Mouse (Mus musculus): ENCODE measurements at regions not wholly inside any gene's neighbourhood (a gene's known extent, or its start where the extent isn't known, plus 50 kb on each side); places are given as distances from the start of the nearest gene placed in this dataset.

DNA sequence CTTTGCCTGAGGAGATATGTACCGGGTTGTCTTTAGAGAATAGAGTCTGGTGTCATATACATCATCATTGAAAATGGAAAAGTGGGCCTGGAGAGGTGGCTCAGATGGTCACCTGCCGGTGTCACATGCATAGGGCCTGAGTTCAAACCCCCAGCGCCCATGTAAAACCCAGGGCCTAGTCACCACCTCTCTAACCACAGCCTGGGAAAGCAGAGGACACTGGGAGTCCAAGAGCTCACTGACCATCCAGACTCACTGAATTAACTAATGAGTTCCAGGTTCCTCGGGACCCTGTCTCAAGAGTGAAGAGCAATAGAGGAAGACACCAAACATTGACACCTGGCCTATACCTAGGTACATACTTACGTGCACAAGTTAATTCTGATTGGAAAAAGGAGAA lies 132.7 kb upstream of the Cdkn3 start:
- no peaks in the 10 kb centered on the region for H3K4me1 ChIP-seq (ENCODE audit: control insufficient read depth, insufficient read depth, low read length)
- no peaks in the 10 kb centered on the region for H3K27me3 ChIP-seq (ENCODE audit: control insufficient read depth, insufficient read depth, low read length)
- no peak overlapping the region for H3K27ac ChIP-seq (ENCODE audit: low read depth, low read length)
- 95% methylated on average over 5 of the region's 5 CpGs for WGBS
- no peaks in the 10 kb centered on the region for H3K9me3 ChIP-seq (ENCODE audit: control insufficient read depth, low read length)
- no peak overlapping the region for H3K4me2 ChIP-seq (ENCODE audit: low read depth, low read length)
- ATAC-seq (ENCODE audit: low read depth), result no peak
- no peak overlapping the region for H3K9ac ChIP-seq (replicated peaks; ENCODE audit: low read depth, low read length)
- H3K4me3 ChIP-seq (ENCODE audit: low read depth, low read length), result no peak overlapping the region
- no peaks in the 10 kb centered on the region for H3K36me3 ChIP-seq (ENCODE audit: control insufficient read depth, insufficient read depth, low read length)

DNA sequence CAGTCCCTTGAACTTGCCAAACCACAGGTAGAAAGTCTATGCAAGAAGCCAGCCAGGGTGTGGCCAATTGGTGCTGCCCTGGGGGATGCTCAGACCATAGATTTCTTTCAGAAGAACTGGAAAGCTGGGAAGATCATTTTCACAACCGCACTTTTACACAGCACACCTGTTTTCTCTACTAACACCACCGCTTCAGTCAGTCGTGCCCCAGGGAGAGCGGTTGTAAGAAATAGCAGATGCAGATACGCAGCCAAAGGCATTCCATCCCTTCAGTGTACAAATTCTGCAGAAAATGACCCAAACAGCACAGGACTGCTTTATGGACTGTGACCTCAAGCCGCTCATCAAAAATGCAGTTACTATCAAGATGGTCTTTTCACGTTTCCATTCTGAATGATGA lies 134.6 kb upstream of the Cdkn3 start:
- H3K36me3 ChIP-seq (ENCODE audit: control insufficient read depth, insufficient read depth, low read length), result no peaks in the 10 kb centered on the region
- H3K9ac ChIP-seq (replicated peaks; ENCODE audit: low read depth, low read length), result no peak overlapping the region
- no peak overlapping the region for H3K27ac ChIP-seq (ENCODE audit: low read depth, low read length)
- H3K4me2 ChIP-seq (ENCODE audit: low read depth, low read length), result no peak overlapping the region
- H3K9me3 ChIP-seq (ENCODE audit: control insufficient read depth, low read length), result no peaks in the 10 kb centered on the region
- ATAC-seq (ENCODE audit: low read depth), result no peak
- 79% methylated on average over 7 of the region's 7 CpGs for WGBS
- H3K4me1 ChIP-seq (ENCODE audit: control insufficient read depth, insufficient read depth, low read length), result no peaks in the 10 kb centered on the region
- no peak overlapping the region for H3K4me3 ChIP-seq (ENCODE audit: low read depth, low read length)
- no peaks in the 10 kb centered on the region for H3K27me3 ChIP-seq (ENCODE audit: control insufficient read depth, insufficient read depth, low read length)

DNA sequence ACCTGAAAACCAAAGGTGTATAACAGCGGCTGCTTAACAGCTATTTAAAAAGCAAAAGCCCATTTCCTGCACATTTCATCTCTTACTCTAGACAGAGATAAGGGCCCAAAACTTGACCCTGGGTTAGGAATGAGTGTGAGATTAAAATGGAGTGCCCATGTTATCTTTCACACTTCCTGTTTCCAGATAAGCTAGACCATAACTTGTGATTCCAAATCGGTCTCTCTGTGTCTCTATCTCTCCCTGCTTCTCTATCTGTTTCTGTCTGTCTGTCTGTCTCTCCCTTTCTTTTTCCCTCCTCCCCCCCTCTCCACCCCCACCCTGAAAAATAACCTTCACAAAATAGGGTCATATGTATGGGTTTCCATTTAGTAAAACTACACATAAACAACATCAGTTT lies 136.7 kb upstream of the Cdkn3 start:
- Histone ChIP-seq H3K27ac (ENCODE audit: low read depth, low read length) (no peak overlapping the region), H3K4me2 (ENCODE audit: low read depth, low read length) (no peak overlapping the region), H3K27me3 (ENCODE audit: control insufficient read depth, insufficient read depth, low read length) (no peaks in the 10 kb centered on the region), H3K4me1 (ENCODE audit: control insufficient read depth, insufficient read depth, low read length) (no peaks in the 10 kb centered on the region), H3K9me3 (ENCODE audit: control insufficient read depth, low read length) (no peaks in the 10 kb centered on the region), H3K9ac (replicated peaks; ENCODE audit: low read depth, low read length) (no peak overlapping the region), H3K4me3 (ENCODE audit: low read depth, low read length) (no peak overlapping the region), H3K36me3 (ENCODE audit: control insufficient read depth, insufficient read depth, low read length) (no peaks in the 10 kb centered on the region)
- ATAC-seq (ENCODE audit: low read depth), result no peak
- WGBS, result 90% methylated on average over 2 of the region's 2 CpGs

DNA sequence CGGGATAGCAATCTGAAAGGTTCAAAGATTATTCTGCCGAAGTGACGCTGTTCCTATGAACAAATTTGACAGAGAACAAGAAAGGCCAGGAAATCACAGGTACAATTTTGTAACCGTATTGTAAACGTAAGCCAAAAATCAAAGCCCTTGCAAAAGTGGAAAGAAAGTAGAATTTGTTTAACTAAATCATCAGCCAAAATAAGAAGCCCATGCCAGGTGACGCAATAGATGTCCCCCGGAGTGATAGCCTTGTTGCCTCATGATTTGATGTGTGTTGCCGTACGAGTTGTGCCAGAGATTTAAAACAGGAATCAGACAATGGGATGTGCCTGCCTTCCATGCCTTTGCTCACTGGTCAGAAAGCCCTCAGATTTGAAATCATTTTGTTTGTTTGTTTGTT lies 144.3 kb upstream of the Cdkn3 start:
- no peaks in the 10 kb centered on the region for H3K27me3 ChIP-seq (ENCODE audit: control insufficient read depth, insufficient read depth, low read length)
- H3K36me3 ChIP-seq (ENCODE audit: control insufficient read depth, insufficient read depth, low read length), result no peaks in the 10 kb centered on the region
- WGBS, result 91% methylated on average over 9 of the region's 9 CpGs
- H3K4me3 ChIP-seq (ENCODE audit: low read depth, low read length), result no peak overlapping the region
- H3K9ac ChIP-seq (replicated peaks; ENCODE audit: low read depth, low read length), result no peak overlapping the region
- no peak for ATAC-seq (ENCODE audit: low read depth)
- no peaks in the 10 kb centered on the region for H3K9me3 ChIP-seq (ENCODE audit: control insufficient read depth, low read length)
- no peak overlapping the region for H3K27ac ChIP-seq (ENCODE audit: low read depth, low read length)
- H3K4me2 ChIP-seq (ENCODE audit: low read depth, low read length), result no peak overlapping the region
- no peaks in the 10 kb centered on the region for H3K4me1 ChIP-seq (ENCODE audit: control insufficient read depth, insufficient read depth, low read length)

DNA sequence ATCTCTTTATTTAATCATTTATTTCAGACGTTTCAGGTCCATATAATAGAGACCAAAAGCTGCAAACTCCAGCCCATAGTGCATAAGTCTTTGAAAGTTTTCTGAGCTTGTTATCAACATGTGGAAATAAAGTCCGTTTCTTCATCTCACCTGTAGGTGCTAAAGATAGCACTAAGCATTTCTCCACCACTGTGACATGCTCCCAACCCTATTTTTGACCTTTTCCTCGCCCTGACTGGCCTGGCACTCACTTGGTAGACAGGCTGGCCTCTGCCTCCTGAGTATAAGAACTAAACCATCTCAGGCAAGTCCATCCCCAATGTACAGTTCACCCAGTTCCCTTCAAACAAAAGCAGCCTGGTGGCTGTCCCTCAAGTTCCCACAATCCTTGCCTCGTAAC lies 145.4 kb upstream of the Cdkn3 start:
- no peak for ATAC-seq (ENCODE audit: low read depth)
- H3K9ac ChIP-seq (replicated peaks; ENCODE audit: low read depth, low read length), result no peak overlapping the region
- WGBS, result 87% methylated on average over 4 of the region's 4 CpGs
- H3K9me3 ChIP-seq (ENCODE audit: control insufficient read depth, low read length), result no peaks in the 10 kb centered on the region
- H3K27ac ChIP-seq (ENCODE audit: low read depth, low read length), result no peak overlapping the region
- H3K36me3 ChIP-seq (ENCODE audit: control insufficient read depth, insufficient read depth, low read length), result no peaks in the 10 kb centered on the region
- H3K27me3 ChIP-seq (ENCODE audit: control insufficient read depth, insufficient read depth, low read length), result no peaks in the 10 kb centered on the region
- no peak overlapping the region for H3K4me3 ChIP-seq (ENCODE audit: low read depth, low read length)
- H3K4me2 ChIP-seq (ENCODE audit: low read depth, low read length), result no peak overlapping the region
- H3K4me1 ChIP-seq (ENCODE audit: control insufficient read depth, insufficient read depth, low read length), result no peaks in the 10 kb centered on the region

DNA sequence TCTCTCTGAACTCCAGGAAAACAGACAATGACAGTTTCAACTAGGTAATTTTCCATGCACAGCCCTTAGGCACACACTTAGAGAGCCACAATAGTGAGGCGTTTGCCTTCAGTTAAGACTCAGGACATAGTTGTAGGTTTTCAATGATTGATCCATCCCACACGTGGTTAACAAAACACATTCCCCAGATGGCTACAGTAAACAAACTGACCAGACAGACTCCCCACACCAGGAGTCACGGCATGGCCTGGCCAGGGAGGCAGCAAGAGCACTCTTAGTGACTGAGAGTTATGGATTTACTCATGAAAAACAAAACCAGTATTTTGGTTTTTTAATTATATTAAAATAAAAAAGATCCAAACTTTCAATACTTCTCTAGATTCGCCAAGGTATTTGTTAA lies 146.6 kb upstream of the Cdkn3 start:
- Histone ChIP-seq H3K27me3 (ENCODE audit: control insufficient read depth, insufficient read depth, low read length) (no peaks in the 10 kb centered on the region), H3K4me2 (ENCODE audit: low read depth, low read length) (no peak overlapping the region), H3K4me3 (ENCODE audit: low read depth, low read length) (no peak overlapping the region), H3K27ac (ENCODE audit: low read depth, low read length) (no peak overlapping the region), H3K9ac (replicated peaks; ENCODE audit: low read depth, low read length) (no peak overlapping the region), H3K36me3 (ENCODE audit: control insufficient read depth, insufficient read depth, low read length) (no peaks in the 10 kb centered on the region), H3K9me3 (ENCODE audit: control insufficient read depth, low read length) (no peaks in the 10 kb centered on the region), H3K4me1 (ENCODE audit: control insufficient read depth, insufficient read depth, low read length) (no peaks in the 10 kb centered on the region)
- ATAC-seq (ENCODE audit: low read depth), result no peak
- WGBS, result 50% methylated on average over 4 of the region's 4 CpGs

DNA sequence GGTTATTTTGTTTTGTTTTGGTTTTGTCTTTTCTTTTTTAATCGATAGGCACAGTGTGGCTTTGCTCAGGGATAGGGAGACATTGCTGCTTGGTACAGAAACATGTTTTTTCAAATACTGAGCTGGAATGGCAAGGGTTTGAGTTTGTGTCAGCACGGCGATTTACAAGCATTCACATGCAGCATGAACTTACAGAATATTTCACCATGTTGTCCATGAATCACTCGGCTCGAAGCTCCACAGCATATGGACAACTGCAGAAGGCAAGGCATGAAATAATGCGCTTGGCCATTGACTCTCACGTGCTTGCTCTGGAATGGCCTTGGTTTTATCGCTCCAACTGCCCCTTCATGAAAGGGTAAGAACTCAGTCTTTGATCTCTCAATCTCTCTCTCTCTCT lies 147.1 kb upstream of the Cdkn3 start:
- H3K9me3 ChIP-seq (ENCODE audit: control insufficient read depth, low read length), result no peaks in the 10 kb centered on the region
- no peaks in the 10 kb centered on the region for H3K4me1 ChIP-seq (ENCODE audit: control insufficient read depth, insufficient read depth, low read length)
- 72% methylated on average over 8 of the region's 8 CpGs for WGBS
- no peak for ATAC-seq (ENCODE audit: low read depth)
- H3K4me2 ChIP-seq (ENCODE audit: low read depth, low read length), result no peak overlapping the region
- H3K9ac ChIP-seq (replicated peaks; ENCODE audit: low read depth, low read length), result no peak overlapping the region
- H3K27ac ChIP-seq (ENCODE audit: low read depth, low read length), result no peak overlapping the region
- H3K27me3 ChIP-seq (ENCODE audit: control insufficient read depth, insufficient read depth, low read length), result no peaks in the 10 kb centered on the region
- no peaks in the 10 kb centered on the region for H3K36me3 ChIP-seq (ENCODE audit: control insufficient read depth, insufficient read depth, low read length)
- no peak overlapping the region for H3K4me3 ChIP-seq (ENCODE audit: low read depth, low read length)

DNA sequence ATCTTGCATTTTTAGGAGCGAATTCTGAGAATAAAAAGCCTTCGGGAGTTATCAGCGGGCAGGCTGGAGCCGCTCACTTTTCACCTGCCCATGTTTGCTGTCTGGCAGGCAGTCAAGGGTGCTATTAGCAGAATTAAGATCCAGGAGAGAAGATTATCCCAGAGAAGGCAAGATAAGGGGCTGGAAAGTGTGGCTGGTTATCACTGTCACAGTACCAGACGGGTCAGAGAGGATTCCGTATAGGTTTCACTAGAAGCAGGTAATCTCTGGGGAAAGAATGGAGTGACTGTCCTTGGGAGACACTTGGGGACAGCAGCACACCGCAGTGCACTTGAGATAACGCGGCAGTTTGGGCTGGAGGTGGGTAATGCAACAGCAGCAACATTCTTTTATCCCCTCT lies 147.8 kb upstream of the Cdkn3 start:
- H3K36me3 ChIP-seq (ENCODE audit: control insufficient read depth, insufficient read depth, low read length), result no peaks in the 10 kb centered on the region
- no peak overlapping the region for H3K4me3 ChIP-seq (ENCODE audit: low read depth, low read length)
- ATAC-seq (ENCODE audit: low read depth), result no peak
- H3K4me2 ChIP-seq (ENCODE audit: low read depth, low read length), result no peak overlapping the region
- no peak overlapping the region for H3K27ac ChIP-seq (ENCODE audit: low read depth, low read length)
- 79% methylated on average over 9 of the region's 9 CpGs for WGBS
- H3K4me1 ChIP-seq (ENCODE audit: control insufficient read depth, insufficient read depth, low read length), result no peaks in the 10 kb centered on the region
- no peak overlapping the region for H3K9ac ChIP-seq (replicated peaks; ENCODE audit: low read depth, low read length)
- no peaks in the 10 kb centered on the region for H3K9me3 ChIP-seq (ENCODE audit: control insufficient read depth, low read length)
- H3K27me3 ChIP-seq (ENCODE audit: control insufficient read depth, insufficient read depth, low read length), result no peaks in the 10 kb centered on the region

DNA sequence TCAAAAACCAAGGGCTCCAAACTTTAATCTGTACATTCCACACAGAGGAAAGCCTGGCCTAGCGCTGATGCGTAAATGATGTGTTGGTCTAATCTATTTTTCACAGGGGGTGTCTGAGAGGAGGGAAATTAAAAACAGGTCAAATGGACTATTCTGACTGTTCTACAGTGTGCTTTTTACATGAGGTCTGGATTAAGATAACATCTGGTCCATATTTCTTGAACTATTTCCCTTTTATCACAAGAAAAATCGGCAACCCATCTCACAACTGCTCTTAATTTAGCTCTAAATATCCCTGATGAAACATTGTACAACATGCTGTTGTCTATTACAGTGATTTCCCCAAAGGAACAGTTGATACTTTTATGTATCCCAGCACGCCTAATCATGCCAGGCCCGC lies 149.4 kb upstream of the Cdkn3 start:
- WGBS, result 87% methylated on average over 5 of the region's 5 CpGs
- H3K9me3 ChIP-seq (ENCODE audit: control insufficient read depth, low read length), result no peaks in the 10 kb centered on the region
- H3K4me1 ChIP-seq (ENCODE audit: control insufficient read depth, insufficient read depth, low read length), result no peaks in the 10 kb centered on the region
- no peak overlapping the region for H3K9ac ChIP-seq (replicated peaks; ENCODE audit: low read depth, low read length)
- H3K27ac ChIP-seq (ENCODE audit: low read depth, low read length), result no peak overlapping the region
- H3K27me3 ChIP-seq (ENCODE audit: control insufficient read depth, insufficient read depth, low read length), result no peaks in the 10 kb centered on the region
- no peak overlapping the region for H3K4me2 ChIP-seq (ENCODE audit: low read depth, low read length)
- no peak for ATAC-seq (ENCODE audit: low read depth)
- H3K36me3 ChIP-seq (ENCODE audit: control insufficient read depth, insufficient read depth, low read length), result no peaks in the 10 kb centered on the region
- no peak overlapping the region for H3K4me3 ChIP-seq (ENCODE audit: low read depth, low read length)

Measured in neural tube, embryonic 14.5 days (tissue).